Mouse (Mus musculus): ENCODE data around the gene Ccdc185.

DNA sequence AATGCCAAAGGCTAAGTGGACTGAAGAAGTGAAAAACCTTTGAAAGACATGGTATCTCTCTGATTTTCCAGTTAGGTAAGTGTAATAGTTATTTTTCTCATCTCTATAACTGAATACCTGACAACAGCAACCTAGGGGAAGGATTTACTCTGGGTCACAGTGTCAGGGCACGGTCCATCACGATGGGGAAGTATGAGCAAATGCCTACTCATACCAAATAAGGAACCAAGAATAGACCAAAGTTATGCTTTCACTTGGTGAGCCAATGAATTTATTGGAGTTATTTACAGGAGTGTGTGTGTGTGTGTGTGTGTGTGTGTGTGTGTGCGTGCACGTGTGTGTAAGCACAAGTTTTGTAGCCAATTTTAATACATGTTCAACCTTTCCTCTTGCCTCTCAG, 41.5 kb downstream of the Ccdc185 start:
- TF ChIP-seq CTCF (IDR thresholded peaks at IDR 0.05) (no peak), EP300 (IDR thresholded peaks at IDR 0.05) (no peak)
